Mouse (Mus musculus) right cerebral cortex, postnatal 4 days (tissue): Measurements from ENCODE around the gene Trim8.
A peak's percentile ranks its signal among the peaks of the same experiment; 100 is the strongest.

ENCODE experiments used
- DNase-seq: peaks from one replicate; pipeline ENCODE4 v3.0.0-alpha.2; 2022

The Trim8 gene

GRCm38 (mm10) chr19:46524601-46525321, 23.3 kb downstream of the Trim8 start:
- no peak for DNase-seq

GRCm38 (mm10) chr19:46525691-46526631, 24.5 kb downstream of the Trim8 start:
- no peak for DNase-seq

- DNase-seq, result no peak
Measured at GRCm38 (mm10) chr19:46527632-46528528, 26.4 kb downstream of the Trim8 start.

DNA sequence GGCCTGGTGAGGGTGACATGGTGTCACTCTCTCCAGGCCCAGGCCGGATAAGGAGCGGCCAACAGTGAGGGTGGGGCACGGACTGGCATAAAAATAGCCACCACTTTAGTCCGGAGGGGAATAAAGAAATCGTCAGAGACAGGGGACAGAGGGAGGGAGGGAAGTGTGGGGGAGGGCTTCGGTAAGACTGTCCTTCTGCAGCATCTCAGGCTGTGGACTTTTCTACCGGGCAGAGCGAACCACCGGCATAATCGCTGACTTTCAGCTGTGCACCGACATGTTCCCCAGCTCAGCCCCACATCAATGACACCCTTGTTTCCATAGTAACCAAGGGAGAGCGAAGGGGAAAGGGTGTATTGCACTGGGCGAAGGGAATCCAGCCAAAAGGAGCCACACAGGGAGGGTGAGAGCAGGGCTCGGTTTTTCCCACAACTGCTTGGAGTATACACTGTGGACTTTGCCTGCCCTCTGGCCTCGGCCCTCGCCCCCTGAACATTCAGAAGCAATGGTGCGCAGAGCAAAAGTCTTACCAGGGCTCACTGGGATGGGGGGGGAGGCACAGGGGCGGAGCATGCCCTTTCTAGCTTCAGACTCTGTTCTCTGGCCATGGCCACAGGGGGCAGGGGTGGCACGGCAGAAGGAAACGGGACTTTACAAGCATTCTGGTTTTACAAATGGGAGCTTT, 27.2 kb downstream of the Trim8 start:
- peak; percentile 57 for DNase-seq

DNA sequence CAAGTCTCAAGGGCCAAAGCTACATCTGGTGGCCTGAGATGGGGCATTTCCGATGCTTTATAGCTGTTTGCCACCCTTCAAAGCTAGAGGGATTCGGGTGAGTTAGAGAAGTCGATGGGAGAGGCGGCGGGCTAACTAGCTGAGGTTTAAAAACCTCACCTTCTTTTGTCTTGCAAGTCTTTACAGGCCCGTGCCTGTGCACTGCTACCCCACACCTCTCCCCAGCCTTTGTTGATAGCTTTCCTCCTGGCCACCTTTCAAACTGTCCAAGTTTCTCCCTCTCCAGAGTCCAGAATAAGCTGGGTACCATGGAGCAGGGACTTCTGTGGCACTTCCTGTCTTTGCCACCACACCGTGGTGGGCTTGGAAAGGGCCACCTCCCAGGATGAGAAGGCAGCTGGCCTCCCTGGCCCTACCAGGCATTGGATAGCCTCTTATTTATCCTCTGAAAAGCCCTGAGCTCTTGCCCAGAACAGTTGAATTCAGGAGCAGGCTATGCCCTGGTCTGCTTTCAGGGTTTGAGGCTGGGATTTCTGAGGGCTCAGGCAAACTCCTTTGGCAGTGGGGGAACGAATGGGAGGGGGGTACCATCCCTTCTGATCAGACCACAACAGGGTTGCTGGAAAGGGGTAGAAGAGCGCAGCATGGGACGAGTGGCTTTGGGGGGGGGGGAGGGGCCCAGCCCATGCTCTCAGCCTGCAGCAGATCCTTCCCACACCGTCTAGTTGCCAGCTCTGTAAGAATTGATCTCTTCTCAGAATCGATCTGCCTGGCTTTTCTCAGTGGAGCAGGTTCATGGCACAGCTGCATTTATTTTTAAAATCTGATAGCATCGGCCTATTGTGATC, 28.3 kb downstream of the Trim8 start:
- no peak for DNase-seq

GRCm38 (mm10) chr19:46530449-46530990, 29.0 kb downstream of the Trim8 start:
- DNase-seq, result no peak

DNA sequence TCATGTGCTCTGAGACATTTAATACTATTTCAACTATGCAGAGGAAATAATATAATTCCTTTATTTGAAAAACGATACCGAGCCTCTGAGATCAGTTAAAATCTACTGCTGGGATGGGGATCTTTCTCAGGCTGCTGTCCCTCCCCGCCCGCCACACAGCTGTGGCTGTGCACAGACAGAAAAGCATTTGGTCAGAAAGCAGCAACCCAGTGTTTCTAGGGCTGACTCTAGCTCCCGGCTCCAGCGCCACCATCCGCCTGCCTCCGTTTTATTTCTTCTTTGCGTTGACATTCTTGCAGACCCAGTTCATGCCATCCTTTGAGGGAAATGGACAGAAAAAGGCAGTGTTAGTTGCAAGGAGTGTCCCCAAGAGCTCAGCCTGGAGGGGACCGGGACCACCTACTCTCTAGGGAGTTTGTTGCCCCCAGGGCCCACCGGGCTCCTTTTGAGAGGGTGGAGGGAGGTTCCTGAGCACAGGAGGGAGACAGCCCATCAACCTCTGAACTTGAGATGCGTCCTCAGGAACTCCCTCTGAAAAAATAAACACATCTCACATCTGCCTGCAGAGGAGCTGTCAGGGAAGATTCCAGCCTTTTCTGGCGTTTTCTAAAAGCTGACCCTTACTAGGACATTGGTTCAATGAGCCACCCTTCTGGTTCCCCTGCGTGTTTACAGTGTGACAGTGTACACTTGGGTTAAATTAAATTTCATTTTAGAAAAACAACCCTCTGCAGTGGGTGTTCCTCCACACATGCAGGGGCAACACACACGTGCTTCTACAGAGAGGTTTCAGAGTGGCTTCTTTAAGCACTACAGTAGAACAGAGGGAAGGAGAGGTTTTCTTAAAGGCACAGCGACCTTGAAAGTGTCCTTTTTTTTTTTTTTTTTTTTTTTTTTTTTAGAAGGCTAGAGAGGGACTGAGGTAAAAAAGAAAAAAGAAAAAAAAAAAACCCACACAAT, 29.8 kb downstream of the Trim8 start:
- DNase-seq, result no peak

GRCm38 (mm10) chr19:46532031-46532688, 30.7 kb downstream of the Trim8 start:
- no peak for DNase-seq

GRCm38 (mm10) chr19:46533066-46533465, 31.6 kb downstream of the Trim8 start:
- DNase-seq, result no peak

GRCm38 (mm10) chr19:46533525-46533924, 32.0 kb downstream of the Trim8 start:
- no peak for DNase-seq

GRCm38 (mm10) chr19:46534542-46535098, 33.1 kb downstream of the Trim8 start:
- no peak for DNase-seq

GRCm38 (mm10) chr19:46537357-46537756, 35.9 kb downstream of the Trim8 start:
- no peak for DNase-seq

- DNase-seq, result no peak
Measured at GRCm38 (mm10) chr19:46538213-46538612, 36.7 kb downstream of the Trim8 start.

GRCm38 (mm10) chr19:46542750-46543149, 41.2 kb downstream of the Trim8 start:
- no peak for DNase-seq

DNA sequence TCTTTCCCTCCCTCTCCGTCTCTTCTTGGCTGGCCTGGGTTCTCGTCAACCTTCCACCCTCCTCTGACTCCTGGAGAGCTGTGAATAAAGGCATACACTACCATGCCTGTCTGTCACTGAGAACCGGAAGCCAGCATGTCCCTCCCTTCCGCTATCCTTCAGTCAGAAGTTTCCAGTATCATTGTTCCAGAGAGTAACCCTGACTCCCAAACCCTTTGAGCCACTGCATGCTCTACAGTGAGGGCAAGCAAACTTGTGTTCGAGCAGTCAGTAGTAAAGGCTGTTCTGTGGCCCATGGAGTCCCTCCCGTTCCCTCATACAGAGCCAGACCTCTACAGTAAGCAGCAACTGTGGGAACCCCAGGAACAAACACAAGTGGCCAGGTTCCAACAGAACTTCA, 46.1 kb downstream of the Trim8 start:
- no peak for DNase-seq

DNA sequence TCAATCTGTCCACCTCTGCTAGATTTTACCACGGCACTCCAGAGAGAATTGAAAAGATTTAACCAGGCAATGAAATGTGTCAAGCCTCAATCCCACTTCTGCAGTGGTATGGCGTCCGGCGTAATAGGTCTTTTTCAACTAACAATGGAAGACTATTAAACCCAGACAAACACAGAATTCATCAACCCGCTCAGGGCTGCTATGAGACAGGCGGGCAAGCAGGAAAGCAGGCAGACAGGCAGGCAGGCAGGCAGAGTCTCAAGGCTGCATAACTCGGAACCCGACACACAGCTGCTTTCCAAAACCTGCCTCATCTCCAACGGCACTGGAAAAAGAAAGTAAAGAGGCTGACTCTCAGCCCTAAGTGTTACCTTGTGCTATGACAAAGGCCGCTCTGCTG, 46.6 kb downstream of the Trim8 start:
- DNase-seq, result no peak

- DNase-seq, result no peak
Measured at GRCm38 (mm10) chr19:46550385-46550784, 48.9 kb downstream of the Trim8 start.

DNA sequence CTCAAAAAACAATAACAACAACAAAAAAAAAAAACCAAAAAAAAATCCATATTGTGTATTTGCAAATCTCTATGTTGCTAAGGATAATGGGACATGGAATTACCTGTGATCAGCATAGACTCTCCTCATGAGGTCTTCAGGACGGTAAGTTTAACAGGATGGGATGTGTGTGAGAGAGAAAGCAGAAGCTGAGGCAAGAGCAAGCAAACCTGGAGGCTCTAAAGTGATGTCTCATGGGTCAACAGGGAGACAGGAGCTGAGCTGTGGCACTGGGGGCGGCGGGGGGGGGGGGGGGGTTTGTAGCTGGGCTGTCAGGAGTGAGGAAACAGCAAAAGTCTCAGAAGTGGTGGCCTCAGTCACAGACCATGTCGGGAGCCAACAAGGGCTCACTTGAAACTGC, 51.0 kb downstream of the Trim8 start:
- DNase-seq, result no peak

GRCm38 (mm10) chr19:46553541-46553955, 52.0 kb downstream of the Trim8 start:
- peak; percentile 68 for DNase-seq
